Mouse (Mus musculus): ENCODE data around the gene Nolc1. TPM values are rescaled to one million over a fixed set of nuclear protein-coding genes. Genes with fewer than 3 reads are reported as not detected.
A peak's percentile ranks its signal among the peaks of the same experiment; 100 is the strongest.

The Nolc1 gene
- total RNA-seq, 2 experiments from 2014 or later: 45.0 to 51.0 TPM

- no peak for DNase-seq (ENCODE audit: extremely low spot score in 1 of 2, low spot score in 2 of 2)
- no peak for TF ChIP-seq CTCF (IDR thresholded peaks at IDR 0.05)
- intact Hi-C loops (cut with DNase I): no loop called here
- H3K27ac ChIP-seq: no peak within 1 kb of the TSS
- H3K4me3 ChIP-seq: peak within 1 kb of the TSS; percentile 24; the same call in 1 of the 2 replicates
Observed at GRCm38 (mm10) chr19:46131694-46132525, 56.2 kb downstream of the Nolc1 start, which contains the start of gene Elovl3. TSS of gene Elovl3 (plus strand) at chr19:46131897.

- no peak for TF ChIP-seq CTCF (IDR thresholded peaks at IDR 0.05)
- DNase-seq (ENCODE audit: extremely low spot score in 1 of 2, low spot score in 2 of 2): no peak
- Histone ChIP-seq H3K27ac (no peak overlapping the region), H3K4me3 (no peak overlapping the region)
- intact Hi-C loops (cut with DNase I): no loop called here
Observed at GRCm38 (mm10) chr19:46132577-46132976, 56.9 kb downstream of the Nolc1 start.

Other genes with a start within 250 kb of the Nolc1 start
- 10 to 100 TPM; 19.4 to 20.9 TPM for gene Armh3, start 77.4 kb upstream of the Nolc1 start, total RNA-seq (2021)
- gene Hps6, start 72.4 kb upstream of the Nolc1 start, total RNA-seq (2021): 1 to 10 TPM; 6.0 to 7.4 TPM
- 10 to 100 TPM; 29.0 to 31.8 TPM for gene Pprc1, start 31.0 kb upstream of the Nolc1 start, total RNA-seq (2021)
- 100 to 1,000 TPM; 111 to 117 TPM for gene Ldb1, start 30.6 kb upstream of the Nolc1 start, total RNA-seq (2021)
- gene Elovl3, start 56.0 kb downstream of the Nolc1 start, total RNA-seq (2021): not detected
- gene Pitx3, start 72.5 kb downstream of the Nolc1 start, total RNA-seq (2021): not detected
- 10 to 100 TPM; 90.1 to 95.4 TPM for gene Gbf1, start 76.6 kb downstream of the Nolc1 start, total RNA-seq (2021)
- gene Nfkb2, start 228.5 kb downstream of the Nolc1 start, total RNA-seq (2021): 1 to 10 TPM; 2.9 to 3.3 TPM

All from left cerebral cortex, adult 2 months (tissue).